Mouse (Mus musculus) E14TG2a.4 (cell line): ENCODE results near the gene Agpat2.

Experiments
- CTCF ChIP-seq: conservative IDR thresholded peaks from 2 replicates; pipeline ENCODE4 v1.5.1; 2014; ENCODE audit warnings: low read length
- NANOG ChIP-seq: IDR thresholded peaks from 2 replicates; pipeline ENCODE4 v1.6.1; 2014; ENCODE audit warnings: borderline replicate concordance, low read length, mixed read lengths

DNA sequence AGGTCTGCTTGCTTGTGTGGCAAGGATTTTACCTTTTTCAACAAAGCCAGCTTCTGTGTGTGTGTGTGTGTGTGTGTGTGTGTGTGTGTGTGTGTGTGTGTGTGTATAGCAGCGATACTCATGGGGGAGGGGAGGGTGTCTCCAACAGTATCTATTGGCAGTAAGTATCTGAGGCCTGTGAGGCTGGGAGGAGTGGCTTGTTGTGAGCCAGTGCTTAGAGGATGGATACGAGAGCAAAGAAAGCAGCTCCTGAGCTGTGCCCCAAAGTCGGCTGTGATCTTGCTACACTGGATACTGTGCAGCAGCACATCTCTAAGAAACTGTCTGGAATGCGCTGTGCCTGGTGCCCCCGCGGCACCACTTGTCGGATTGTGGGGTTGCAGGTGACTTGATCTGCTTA, 13.7 kb upstream of the Agpat2 start:
- TF ChIP-seq CTCF: no peak
- no peak for TF ChIP-seq NANOG
